Mouse (Mus musculus) lung, postnatal 0 days (tissue): ENCODE measurements around the gene Iqcj.

ENCODE experiments used
- CTCF ChIP-seq: IDR thresholded peaks from 2 replicates; pipeline ENCODE4 v1.5.1; 2016; ENCODE audit warnings: antibody characterized with exemption, mild to moderate bottlenecking
- EP300 ChIP-seq: IDR thresholded peaks from 2 replicates; pipeline ENCODE4 v1.6.1; 2016; ENCODE audit warnings: antibody characterized with exemption, mild to moderate bottlenecking, control low read depth

- TF ChIP-seq EP300 = no peak
- no peak for TF ChIP-seq CTCF
Observed at GRCm38 (mm10) chr3:67861524-67861923, 30.5 kb upstream of the Iqcj start.
